Mouse (Mus musculus) heart, embryonic 12.5 days (tissue): ENCODE measurements at regions not wholly inside any gene's neighbourhood (a gene's known extent, or its start where the extent isn't known, plus 50 kb on each side); places are given as distances from the start of the nearest gene placed in this dataset.
"Not testable (repeated sequence)": the region's sequence is repeated elsewhere in the genome, so short reads cannot be mapped to it uniquely, and the experiment has no call there.

ENCODE experiments used
- ATAC-seq: fragments of 200-750 bp; cut with Nextera tagmentation; 2 replicates; pipeline ENCODE4 v1.8.0; 2017; ENCODE audit warnings: moderate TSS enrichment, moderate library complexity; ENCODE audit not compliant: insufficient number of reproducible peaks, low FRiP score
- H3K27ac ChIP-seq: fragments of 300-500 bp; sonication (generic); 2 replicates; pipeline ENCODE4 v1.5.1; 2016; ENCODE audit warnings: mild to moderate bottlenecking, moderate library complexity; ENCODE audit not compliant: poor library complexity, severe bottlenecking
- H3K27me3 ChIP-seq: fragments of 300-500 bp; sonication (generic); replicated peaks from 2 replicates; pipeline ENCODE4 v1.6.1; 2016; ENCODE audit warnings: mild to moderate bottlenecking, moderate library complexity
- H3K36me3 ChIP-seq: fragments of 300-500 bp; sonication (generic); 2 replicates; pipeline ENCODE4 v1.6.1; 2016; ENCODE audit warnings: mild to moderate bottlenecking, moderate library complexity
- H3K4me1 ChIP-seq: fragments of 300-500 bp; sonication (generic); replicated peaks from 2 replicates; pipeline ENCODE4 v1.6.1; 2016; ENCODE audit warnings: mild to moderate bottlenecking
- H3K4me2 ChIP-seq: fragments of 300-500 bp; sonication (generic); 2 replicates; pipeline ENCODE4 v1.6.1; 2016; ENCODE audit warnings: mild to moderate bottlenecking, moderate library complexity
- H3K4me3 ChIP-seq: fragments of 300-500 bp; sonication (generic); 2 replicates; pipeline ENCODE4 v1.5.1; 2016; ENCODE audit warnings: mild to moderate bottlenecking
- H3K9ac ChIP-seq: fragments of 300-500 bp; sonication (generic); 2 replicates; pipeline ENCODE4 v1.6.1; 2016; ENCODE audit warnings: mild to moderate bottlenecking, moderate library complexity
- H3K9me3 ChIP-seq: fragments of 300-500 bp; sonication (generic); replicated peaks from 2 replicates; pipeline ENCODE4 v1.6.1; 2016; ENCODE audit warnings: mild to moderate bottlenecking, moderate library complexity
- WGBS: fragments of 180-500 bp; shearing (Covaris S2); methylation state at CpG from one replicate; pipeline ENCODE4 v1.1.7; 2016; 5-methylcytosine and 5-hydroxymethylcytosine counted together

GRCm38 (mm10) chr10:38380388-38380787, 441.2 kb downstream of the Rfpl4b start:
- H3K4me3 ChIP-seq, result no peak overlapping the region
- no peaks in the 10 kb centered on the region for H3K27me3 ChIP-seq
- no peak for ATAC-seq
- WGBS, result 75% methylated on average over 2 of the region's 2 CpGs
- H3K4me2 ChIP-seq, result no peak overlapping the region
- no peak overlapping the region for H3K9ac ChIP-seq
- no peaks in the 10 kb centered on the region for H3K4me1 ChIP-seq
- H3K27ac ChIP-seq, result no peak overlapping the region
- no peaks in the 10 kb centered on the region for H3K36me3 ChIP-seq
- no peaks in the 10 kb centered on the region for H3K9me3 ChIP-seq

- no peak overlapping the region for H3K4me2 ChIP-seq
- 78% methylated on average over 2 of the region's 2 CpGs for WGBS
- no peak overlapping the region for H3K27ac ChIP-seq
- ATAC-seq, result no peak
- no peaks in the 10 kb centered on the region for H3K4me1 ChIP-seq
- H3K4me3 ChIP-seq, result no peak overlapping the region
- H3K36me3 ChIP-seq, result no peaks in the 10 kb centered on the region
- H3K9ac ChIP-seq, result no peak overlapping the region
- no peaks in the 10 kb centered on the region for H3K27me3 ChIP-seq
- H3K9me3 ChIP-seq, result no peaks in the 10 kb centered on the region
These were observed 454.8 kb downstream of the Rfpl4b start for GRCm38 (mm10) chr10:38366776-38367175.

GRCm38 (mm10) chr10:38364876-38365275, 456.7 kb downstream of the Rfpl4b start:
- Histone ChIP-seq H3K4me1 (no peaks in the 10 kb centered on the region), H3K4me3 (no peak overlapping the region), H3K9ac (no peak overlapping the region), H3K9me3 (no peaks in the 10 kb centered on the region), H3K36me3 (no peaks in the 10 kb centered on the region), H3K27me3 (no peaks in the 10 kb centered on the region), H3K4me2 (no peak overlapping the region), H3K27ac (no peak overlapping the region)
- 73% methylated on average over 4 of the region's 4 CpGs for WGBS
- ATAC-seq, result no peak

- no peak overlapping the region for H3K4me3 ChIP-seq
- no peaks in the 10 kb centered on the region for H3K4me1 ChIP-seq
- no peaks in the 10 kb centered on the region for H3K27me3 ChIP-seq
- H3K36me3 ChIP-seq, result no peaks in the 10 kb centered on the region
- H3K4me2 ChIP-seq, result no peak overlapping the region
- WGBS, result 78% methylated on average over 1 of the region's 1 CpGs
- no peak for ATAC-seq
- no peak overlapping the region for H3K9ac ChIP-seq
- H3K9me3 ChIP-seq, result no peaks in the 10 kb centered on the region
- H3K27ac ChIP-seq, result no peak overlapping the region
These were observed 463.9 kb downstream of the Rfpl4b start for GRCm38 (mm10) chr10:38357539-38358232.

GRCm38 (mm10) chr10:38353973-38354372, 467.6 kb downstream of the Rfpl4b start:
- H3K27me3 ChIP-seq, result no peaks in the 10 kb centered on the region
- no peak for ATAC-seq

GRCm38 (mm10) chr10:38353526-38353925, 468.1 kb downstream of the Rfpl4b start:
- no peak for ATAC-seq
- Histone ChIP-seq H3K9ac (no peak overlapping the region), H3K27me3 (no peaks in the 10 kb centered on the region), H3K4me1 (no peaks in the 10 kb centered on the region), H3K27ac (no peak overlapping the region), H3K4me2 (no peak overlapping the region), H3K4me3 (no peak overlapping the region), H3K9me3 (no peaks in the 10 kb centered on the region), H3K36me3 (no peaks in the 10 kb centered on the region)
- WGBS, result 83% methylated on average over 5 of the region's 5 CpGs

More at GRCm38 (mm10) chr10:38353973-38354372, 467.6 kb downstream of the Rfpl4b start:
- no peaks in the 10 kb centered on the region for H3K4me1 ChIP-seq
- H3K4me2 ChIP-seq, result no peak overlapping the region
- WGBS, result 66% methylated on average over 2 of the region's 2 CpGs
- H3K9me3 ChIP-seq, result no peaks in the 10 kb centered on the region
- no peak overlapping the region for H3K27ac ChIP-seq
- H3K36me3 ChIP-seq, result no peaks in the 10 kb centered on the region
- no peak overlapping the region for H3K9ac ChIP-seq
- H3K4me3 ChIP-seq, result no peak overlapping the region

GRCm38 (mm10) chr10:38347029-38347428, 474.6 kb downstream of the Rfpl4b start:
- WGBS, result 48% methylated on average over 8 of the region's 8 CpGs
- H3K4me3 ChIP-seq, H3K27me3 ChIP-seq, H3K4me1 ChIP-seq, H3K27ac ChIP-seq, ATAC-seq, H3K9ac ChIP-seq, H3K9me3 ChIP-seq, H3K36me3 ChIP-seq: not testable (repeated sequence)
- H3K4me2 ChIP-seq, result peak overlapping the region; percentile 23; the same call in 1 of the 2 replicates

GRCm38 (mm10) chr10:38340406-38341175, 481.0 kb downstream of the Rfpl4b start:
- Histone ChIP-seq H3K36me3 (no peaks in the 10 kb centered on the region), H3K27ac (no peak overlapping the region), H3K4me3 (no peak overlapping the region), H3K27me3 (no peaks in the 10 kb centered on the region), H3K4me1 (no peaks in the 10 kb centered on the region), H3K9ac (no peak overlapping the region), H3K9me3 (no peaks in the 10 kb centered on the region), H3K4me2 (no peak overlapping the region)
- ATAC-seq, result no peak
- 61% methylated on average over 1 of the region's 1 CpGs for WGBS

- Histone ChIP-seq H3K27me3 (no peaks in the 10 kb centered on the region), H3K4me1 (no peaks in the 10 kb centered on the region), H3K9me3 (no peaks in the 10 kb centered on the region), H3K4me2 (no peak overlapping the region), H3K9ac (no peak overlapping the region), H3K4me3 (no peak overlapping the region), H3K27ac (peak overlapping the region; percentile 54), H3K36me3 (no peaks in the 10 kb centered on the region)
- ATAC-seq, result no peak
- WGBS, result 61% methylated on average over 5 of the region's 5 CpGs
These were observed 512.7 kb downstream of the Rfpl4b start for GRCm38 (mm10) chr10:38308716-38309392.

- WGBS, result 30% methylated on average over 2 of the region's 2 CpGs
These were observed 525.9 kb downstream of the Rfpl4b start for GRCm38 (mm10) chr10:38295724-38296123.

GRCm38 (mm10) chr10:38288689-38289283, 532.8 kb downstream of the Rfpl4b start:
- no peak overlapping the region for H3K27ac ChIP-seq
- no peaks in the 10 kb centered on the region for H3K4me1 ChIP-seq
- no peaks in the 10 kb centered on the region for H3K27me3 ChIP-seq
- 60% methylated on average over 6 of the region's 6 CpGs for WGBS
- H3K9ac ChIP-seq, result no peak overlapping the region
- H3K4me2 ChIP-seq, result no peak overlapping the region
- H3K9me3 ChIP-seq, result no peaks in the 10 kb centered on the region
- H3K36me3 ChIP-seq, result no peaks in the 10 kb centered on the region
- no peak overlapping the region for H3K4me3 ChIP-seq
- no peak for ATAC-seq

More at GRCm38 (mm10) chr10:38295724-38296123, 525.9 kb downstream of the Rfpl4b start:
- Histone ChIP-seq H3K4me3 (no peak overlapping the region), H3K9ac (no peak overlapping the region), H3K27ac (no peak overlapping the region), H3K27me3 (no peaks in the 10 kb centered on the region), H3K9me3 (no peaks in the 10 kb centered on the region), H3K4me1 (peaks cover 3% of the 10 kb centered on the region), H3K36me3 (no peaks in the 10 kb centered on the region), H3K4me2 (no peak overlapping the region)
- no peak for ATAC-seq
